Mouse (Mus musculus): ENCODE data around the gene Akain1.

Akain1 gene

GRCm38 (mm10) chr17:69438990-69439491 is at the start of gene Akain1:
Gene Akain1 (plus strand): TSS chr17:69439326.
- peak; percentile 59 for DNase-seq

GRCm38 (mm10) chr17:69396147-69397033 is 42.7 kb upstream of the Akain1 start:
- peak; percentile 29 for DNase-seq

- DNase-seq = no peak
These were observed 42.0 kb upstream of the Akain1 start for GRCm38 (mm10) chr17:69397163-69397562.

- no peak for DNase-seq
These were observed 41.0 kb upstream of the Akain1 start for GRCm38 (mm10) chr17:69398092-69398491.

GRCm38 (mm10) chr17:69401146-69401545 is 38.0 kb upstream of the Akain1 start:
- DNase-seq = no peak

GRCm38 (mm10) chr17:69416163-69416562 is 23.0 kb upstream of the Akain1 start:
- no peak for DNase-seq

GRCm38 (mm10) chr17:69416920-69417661 is 22.0 kb upstream of the Akain1 start:
- DNase-seq = peak; percentile 96

GRCm38 (mm10) chr17:69417724-69418373 is 21.3 kb upstream of the Akain1 start:
- DNase-seq = no peak

GRCm38 (mm10) chr17:69421592-69421991 is 17.5 kb upstream of the Akain1 start:
- DNase-seq = no peak

- DNase-seq = no peak
These were observed 1.3 kb upstream of the Akain1 start for GRCm38 (mm10) chr17:69437836-69438235.

- DNase-seq = no peak
These were observed 640 bp upstream of the Akain1 start for GRCm38 (mm10) chr17:69438486-69438885.

GRCm38 (mm10) chr17:69439571-69440480 is 700 bp downstream of the Akain1 start:
- peak; percentile 46 for DNase-seq

- DNase-seq = no peak
These were observed 1.9 kb downstream of the Akain1 start for GRCm38 (mm10) chr17:69441041-69441440.

- no peak for DNase-seq
These were observed 9.6 kb downstream of the Akain1 start for GRCm38 (mm10) chr17:69448679-69449078.

GRCm38 (mm10) chr17:69461680-69462079 is 22.6 kb downstream of the Akain1 start:
- no peak for DNase-seq

GRCm38 (mm10) chr17:69463037-69463436 is 23.9 kb downstream of the Akain1 start:
- DNase-seq = no peak

GRCm38 (mm10) chr17:69471171-69471570 is 32.0 kb downstream of the Akain1 start:
- no peak for DNase-seq

GRCm38 (mm10) chr17:69472401-69472800 is 33.3 kb downstream of the Akain1 start:
- DNase-seq = no peak

GRCm38 (mm10) chr17:69474084-69474483 is 35.0 kb downstream of the Akain1 start:
- no peak for DNase-seq

GRCm38 (mm10) chr17:69475423-69475822 is 36.3 kb downstream of the Akain1 start:
- DNase-seq = peak; percentile 63

- no peak for DNase-seq
These were observed 38.4 kb downstream of the Akain1 start for GRCm38 (mm10) chr17:69477526-69477925.

- DNase-seq = no peak
These were observed 40.1 kb downstream of the Akain1 start for GRCm38 (mm10) chr17:69479261-69479660.

Measured in right cerebral cortex, postnatal 14 days (tissue).